Mouse (Mus musculus) kidney, embryonic 15.5 days (tissue): ENCODE data around the gene Ankrd11. TPM values are rescaled to one million over a fixed set of nuclear protein-coding genes. Genes with fewer than 3 reads are reported as not detected.
"Not testable (repeated sequence)": the region's sequence is repeated elsewhere in the genome, so short reads cannot be mapped to it uniquely, and the experiment has no call there.

Experiments
- ATAC-seq: fragments of 200-750 bp; cut with Nextera tagmentation; replicated peaks from 2 replicates; pipeline ENCODE4 v1.8.0; 2017; ENCODE audit warnings: moderate TSS enrichment; ENCODE audit not compliant: low FRiP score
- H3K27ac ChIP-seq: fragments of 300-500 bp; sonication (generic); 2 replicates; pipeline ENCODE4 v1.5.1; 2015; ENCODE audit warnings: mild to moderate bottlenecking, inconsistent platforms
- H3K27me3 ChIP-seq: fragments of 300-500 bp; sonication (generic); 2 replicates; pipeline ENCODE4 v1.6.1; 2015; ENCODE audit warnings: inconsistent platforms
- H3K36me3 ChIP-seq: fragments of 300-500 bp; sonication (generic); 2 replicates; pipeline ENCODE4 v1.6.1; 2015; ENCODE audit warnings: inconsistent platforms
- H3K4me1 ChIP-seq: fragments of 300-500 bp; sonication (generic); 2 replicates; pipeline ENCODE4 v1.6.1; 2015; ENCODE audit warnings: inconsistent platforms
- H3K4me2 ChIP-seq: fragments of 300-500 bp; sonication (generic); 2 replicates; pipeline ENCODE4 v1.6.1; 2015; ENCODE audit warnings: moderate library complexity, mild to moderate bottlenecking, inconsistent platforms
- H3K4me3 ChIP-seq: fragments of 300-500 bp; sonication (generic); replicated peaks from 2 replicates; pipeline ENCODE4 v1.5.1; 2015; ENCODE audit warnings: mild to moderate bottlenecking, inconsistent platforms
- H3K9ac ChIP-seq: fragments of 300-500 bp; sonication (generic); 2 replicates; pipeline ENCODE4 v1.6.1; 2015; ENCODE audit warnings: mild to moderate bottlenecking, inconsistent platforms
- H3K9me3 ChIP-seq: fragments of 300-500 bp; sonication (generic); replicated peaks from 2 replicates; pipeline ENCODE4 v1.6.1; 2016; ENCODE audit warnings: inconsistent platforms
- WGBS: fragments of 180-500 bp; shearing (Covaris S2); methylation state at CpG from one replicate; pipeline ENCODE4 v1.1.7; 2015; ENCODE audit warnings: mixed read lengths; 5-methylcytosine and 5-hydroxymethylcytosine counted together
- polyA plus RNA-seq: library from polyadenylated mRNA; unstranded; fragments of >200 nt; fragmentation: Nextera tagmentation; extraction: Ambion mirVana; gene quantifications from 2 replicates; pipeline ENCODE4 v1.2.1, GENCODE M21; 2015

Ankrd11 gene
- polyA plus RNA-seq, 1 experiment from 2014 or later: 33.5 TPM

DNA sequence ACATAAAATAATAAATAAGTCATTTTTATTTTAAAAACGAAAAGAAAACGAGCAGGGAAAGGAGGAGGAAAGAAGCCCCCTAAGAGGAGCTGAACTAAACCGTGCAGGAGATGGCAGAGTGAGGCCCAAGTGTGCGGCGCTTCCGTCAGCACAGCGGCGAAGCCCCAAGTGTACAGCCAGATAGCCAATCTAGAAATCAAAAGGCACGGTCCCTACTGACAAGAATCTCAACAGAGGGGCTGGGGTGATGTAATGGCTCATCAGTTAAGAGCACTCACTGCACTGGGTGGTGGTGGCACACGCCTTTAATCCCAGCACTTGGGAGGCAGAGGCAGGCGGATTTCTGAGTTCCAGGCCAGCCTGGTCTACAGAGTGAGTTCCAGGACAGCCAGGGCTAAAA is 4.6 kb downstream of the Ankrd11 start:
- H3K36me3 ChIP-seq: no peaks in the 10 kb centered on the region
- no peak overlapping the region for H3K4me3 ChIP-seq
- WGBS: 79% methylated on average over 11 of the region's 11 CpGs
- H3K27me3 ChIP-seq: no peaks in the 10 kb centered on the region
- H3K27ac ChIP-seq: no peak overlapping the region
- H3K4me1 ChIP-seq: peaks cover 57% of the 10 kb centered on the region
- H3K9ac ChIP-seq: no peak overlapping the region
- no peak for ATAC-seq
- no peaks in the 10 kb centered on the region for H3K9me3 ChIP-seq
- no peak overlapping the region for H3K4me2 ChIP-seq

DNA sequence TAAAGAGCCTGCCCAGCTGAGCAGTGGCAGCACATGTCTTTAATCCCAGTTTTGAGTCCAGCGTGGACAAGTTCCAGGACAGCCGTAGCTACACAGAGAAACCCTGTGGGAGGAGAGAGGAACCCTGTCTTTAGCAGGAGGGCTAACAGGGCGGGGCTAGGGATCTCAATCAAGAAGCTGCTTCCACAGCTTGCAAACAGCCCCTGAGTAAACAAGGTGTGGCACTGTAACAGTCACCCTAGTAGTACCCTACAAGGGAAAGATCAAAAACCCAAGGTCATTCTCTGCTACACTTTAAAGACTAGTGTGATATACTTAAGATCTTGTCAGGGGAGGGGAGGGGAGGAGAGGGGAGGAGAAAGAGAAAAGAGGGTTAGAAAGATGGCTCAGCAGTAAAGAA is 5.1 kb downstream of the Ankrd11 start:
- H3K4me1 ChIP-seq: peaks cover 57% of the 10 kb centered on the region
- no peaks in the 10 kb centered on the region for H3K9me3 ChIP-seq
- H3K9ac ChIP-seq: no peak overlapping the region
- 41% methylated on average over 3 of the region's 3 CpGs for WGBS
- H3K27me3 ChIP-seq: no peaks in the 10 kb centered on the region
- H3K36me3 ChIP-seq: no peaks in the 10 kb centered on the region
- no peak overlapping the region for H3K4me2 ChIP-seq
- no peak for ATAC-seq
- H3K4me3 ChIP-seq: no peak overlapping the region
- no peak overlapping the region for H3K27ac ChIP-seq

DNA sequence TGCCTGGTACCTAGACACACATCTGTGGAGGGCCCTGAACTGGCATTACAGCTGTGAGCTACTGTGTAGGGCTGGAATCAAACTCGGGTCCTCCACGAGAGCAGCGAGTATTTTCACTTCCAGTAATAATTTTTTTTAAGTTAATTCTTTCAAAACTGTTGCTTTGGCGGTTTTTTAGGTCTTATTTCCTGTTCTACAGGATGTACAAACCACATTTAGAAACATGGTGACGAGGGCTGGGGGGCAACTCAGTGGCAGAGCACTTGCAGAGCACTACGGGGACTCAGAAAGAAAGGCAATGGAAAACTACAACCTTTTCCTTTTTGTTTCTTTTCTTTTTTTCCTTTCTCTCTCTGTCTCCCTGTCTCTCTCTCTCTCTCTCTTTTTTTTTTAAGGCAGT is 7.9 kb downstream of the Ankrd11 start:
- H3K36me3 ChIP-seq: no peaks in the 10 kb centered on the region
- peaks cover 39% of the 10 kb centered on the region for H3K4me1 ChIP-seq
- 70% methylated on average over 6 of the region's 6 CpGs for WGBS
- H3K4me2 ChIP-seq: no peak overlapping the region
- no peak overlapping the region for H3K9ac ChIP-seq
- H3K27ac ChIP-seq: peak overlapping the region; percentile 9; the same call in 1 of the 2 replicates
- no peaks in the 10 kb centered on the region for H3K27me3 ChIP-seq
- ATAC-seq: no peak
- no peak overlapping the region for H3K4me3 ChIP-seq
- H3K9me3 ChIP-seq: no peaks in the 10 kb centered on the region

DNA sequence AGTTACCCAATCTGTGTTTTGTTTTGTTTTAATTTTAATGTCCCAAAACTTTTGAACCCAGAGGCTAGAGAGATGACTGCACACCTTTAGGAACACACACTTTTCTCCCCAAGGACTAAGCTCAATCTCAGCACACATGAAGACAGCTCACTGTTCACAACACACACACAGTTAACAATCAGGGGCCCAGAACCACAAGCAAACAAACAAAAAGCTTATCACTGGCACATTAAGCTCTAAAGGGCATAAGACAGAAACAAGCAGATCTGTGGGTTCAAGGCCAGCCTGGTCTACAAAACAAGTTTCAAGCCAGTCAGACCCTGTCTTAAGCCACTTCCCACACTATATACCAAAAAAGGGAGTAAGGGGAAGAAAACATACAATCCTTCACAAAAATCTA is 8.6 kb downstream of the Ankrd11 start:
- no peaks in the 10 kb centered on the region for H3K9me3 ChIP-seq
- H3K4me1 ChIP-seq: peaks cover 34% of the 10 kb centered on the region
- no peak for ATAC-seq
- no peak overlapping the region for H3K4me3 ChIP-seq
- no peaks in the 10 kb centered on the region for H3K36me3 ChIP-seq
- H3K4me2 ChIP-seq: no peak overlapping the region
- no peaks in the 10 kb centered on the region for H3K27me3 ChIP-seq
- no peak overlapping the region for H3K9ac ChIP-seq
- no peak overlapping the region for H3K27ac ChIP-seq

DNA sequence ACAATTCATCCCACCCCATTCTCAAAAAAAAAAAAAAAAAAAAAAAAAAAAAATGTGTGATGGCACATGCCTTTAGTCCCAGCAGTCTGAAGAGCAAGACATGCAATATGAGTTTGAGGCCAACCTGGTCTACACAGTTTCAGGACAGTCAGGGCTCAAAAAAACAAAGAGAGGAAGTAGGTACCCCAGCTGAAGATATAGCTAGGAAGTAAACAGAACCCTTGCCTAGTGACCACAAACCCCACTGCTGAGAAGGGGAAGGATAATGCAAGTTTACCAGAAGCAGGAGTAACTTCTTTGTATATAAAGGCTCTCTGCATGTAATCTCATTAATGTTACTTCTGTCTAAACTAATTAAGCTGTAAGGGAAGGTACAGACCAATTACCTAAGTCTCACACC is 9.3 kb downstream of the Ankrd11 start:
- ATAC-seq: no peak
- Histone ChIP-seq H3K9ac (no peak overlapping the region), H3K36me3 (no peaks in the 10 kb centered on the region), H3K27me3 (no peaks in the 10 kb centered on the region), H3K4me2 (no peak overlapping the region), H3K9me3 (no peaks in the 10 kb centered on the region), H3K4me3 (no peak overlapping the region), H3K27ac (no peak overlapping the region), H3K4me1 (peaks cover 31% of the 10 kb centered on the region)

DNA sequence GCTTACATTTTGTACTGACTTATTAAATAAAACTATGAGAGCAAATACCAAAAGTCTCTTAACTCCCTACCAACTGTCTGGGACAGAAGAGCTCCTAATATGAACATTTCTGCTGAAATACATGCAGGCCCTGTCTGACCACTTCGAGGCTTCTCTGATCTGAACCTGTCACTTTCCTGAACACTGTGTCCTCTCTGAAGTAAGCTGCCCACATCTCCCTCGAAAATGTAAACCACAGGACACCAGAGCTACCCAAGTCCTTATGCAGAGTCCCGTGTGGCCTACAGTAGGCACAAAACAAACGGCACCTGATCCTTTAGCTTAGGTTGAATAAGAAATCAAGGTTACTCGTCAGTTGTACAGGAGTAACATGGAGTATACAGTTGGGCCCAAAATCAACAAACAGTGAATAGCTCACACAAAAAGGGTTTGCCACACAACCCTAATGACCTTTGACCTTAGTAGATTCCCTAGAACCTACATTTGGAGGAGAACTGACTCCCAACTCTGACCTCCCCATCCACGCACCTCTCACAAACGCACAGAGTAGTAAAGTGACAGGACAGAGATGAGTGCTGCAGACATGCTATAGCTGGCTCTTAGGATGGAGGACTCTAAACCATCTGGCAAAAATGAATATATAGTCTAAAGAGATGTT is 10.6 kb downstream of the Ankrd11 start:
- Histone ChIP-seq H3K9me3 (no peaks in the 10 kb centered on the region), H3K4me2 (no peak overlapping the region), H3K27me3 (no peaks in the 10 kb centered on the region), H3K36me3 (no peaks in the 10 kb centered on the region), H3K4me3 (no peak overlapping the region), H3K9ac (no peak overlapping the region), H3K27ac (no peak overlapping the region), H3K4me1 (peaks cover 21% of the 10 kb centered on the region)
- 85% methylated on average over 7 of the region's 7 CpGs for whole genome bisulfite sequencing
- ATAC-seq: no peak

DNA sequence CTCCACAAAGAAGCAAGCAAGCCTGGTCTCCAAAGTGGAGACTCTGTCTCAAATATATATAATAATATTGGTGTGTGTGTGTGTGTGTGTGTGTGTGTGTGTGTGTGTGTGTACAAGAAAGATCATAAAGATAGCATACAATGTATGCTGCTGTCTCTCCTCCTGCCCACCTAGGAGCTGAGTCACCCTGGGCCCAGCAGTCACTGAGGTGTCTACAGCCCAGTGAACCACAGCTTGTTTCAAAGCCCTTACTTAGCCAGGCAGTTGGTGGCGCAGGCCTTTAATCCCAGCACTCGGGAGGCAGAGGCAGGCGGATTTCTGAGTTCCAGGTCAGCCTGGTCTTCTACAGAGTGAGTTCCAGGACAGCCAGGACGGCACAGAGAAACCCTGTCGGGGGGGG is 12.0 kb downstream of the Ankrd11 start:
- H3K27ac ChIP-seq, H3K4me3 ChIP-seq, H3K4me2 ChIP-seq, H3K9me3 ChIP-seq, ATAC-seq, H3K9ac ChIP-seq, H3K27me3 ChIP-seq, H3K36me3 ChIP-seq: not testable (repeated sequence)
- H3K4me1 ChIP-seq: peaks cover 18% of the 10 kb centered on the region
- 76% methylated on average over 4 of the region's 5 CpGs for WGBS

DNA sequence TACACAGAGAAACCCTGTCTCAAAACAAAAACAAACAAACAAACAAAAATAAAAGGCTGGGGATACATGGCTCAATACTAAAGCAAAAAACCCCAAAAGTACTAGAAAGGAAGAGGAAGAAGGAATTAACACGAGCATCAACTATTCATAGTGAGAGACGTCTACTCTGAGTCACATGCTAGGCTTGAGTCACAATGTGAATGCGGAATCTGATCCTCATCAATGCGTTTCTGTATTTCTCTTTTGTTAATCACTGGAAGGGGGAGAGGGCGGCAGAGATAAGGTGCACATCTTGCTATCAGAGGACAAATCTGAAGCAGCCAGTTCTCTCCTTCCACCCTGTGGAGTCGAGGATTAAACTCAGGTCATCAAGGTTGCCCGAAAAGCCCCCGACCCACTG is 14.3 kb downstream of the Ankrd11 start:
- no peak overlapping the region for H3K4me3 ChIP-seq
- WGBS: 91% methylated on average over 8 of the region's 8 CpGs
- H3K9me3 ChIP-seq: no peaks in the 10 kb centered on the region
- H3K9ac ChIP-seq: no peak overlapping the region
- no peak for ATAC-seq
- H3K36me3 ChIP-seq: no peaks in the 10 kb centered on the region
- no peak overlapping the region for H3K27ac ChIP-seq
- 0 out of 2 replicates have a peak, but pooled peaks cover 5% of the 10 kb centered on the region for H3K4me1 ChIP-seq
- H3K27me3 ChIP-seq: no peaks in the 10 kb centered on the region
- no peak overlapping the region for H3K4me2 ChIP-seq

DNA sequence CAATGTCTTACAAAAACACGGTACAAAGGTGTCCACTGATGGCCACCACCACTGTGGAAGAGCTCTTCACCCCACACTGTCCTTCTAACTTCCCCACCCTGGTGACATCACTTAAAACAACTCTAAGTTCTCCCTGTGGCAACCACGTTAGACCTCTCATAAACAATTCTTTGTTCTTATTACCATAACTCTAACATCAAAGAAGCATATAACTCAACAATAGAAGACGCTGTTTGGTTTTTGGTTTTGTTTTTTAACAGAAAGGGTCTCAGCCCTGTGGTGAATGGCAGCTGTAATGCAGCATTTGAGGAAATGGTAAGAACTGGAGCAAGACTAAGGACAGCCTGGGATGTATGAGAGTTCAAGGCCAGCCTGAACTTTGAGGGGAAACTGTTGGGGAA is 16.1 kb downstream of the Ankrd11 start:
- no peak overlapping the region for H3K27ac ChIP-seq
- H3K4me1 ChIP-seq: peaks cover 14% of the 10 kb centered on the region; the same call in 1 of the 2 replicates
- no peak for ATAC-seq
- 78% methylated on average over 3 of the region's 3 CpGs for WGBS
- H3K4me2 ChIP-seq: no peak overlapping the region
- no peaks in the 10 kb centered on the region for H3K9me3 ChIP-seq
- H3K4me3 ChIP-seq: no peak overlapping the region
- no peak overlapping the region for H3K9ac ChIP-seq
- H3K36me3 ChIP-seq: no peaks in the 10 kb centered on the region
- no peaks in the 10 kb centered on the region for H3K27me3 ChIP-seq

DNA sequence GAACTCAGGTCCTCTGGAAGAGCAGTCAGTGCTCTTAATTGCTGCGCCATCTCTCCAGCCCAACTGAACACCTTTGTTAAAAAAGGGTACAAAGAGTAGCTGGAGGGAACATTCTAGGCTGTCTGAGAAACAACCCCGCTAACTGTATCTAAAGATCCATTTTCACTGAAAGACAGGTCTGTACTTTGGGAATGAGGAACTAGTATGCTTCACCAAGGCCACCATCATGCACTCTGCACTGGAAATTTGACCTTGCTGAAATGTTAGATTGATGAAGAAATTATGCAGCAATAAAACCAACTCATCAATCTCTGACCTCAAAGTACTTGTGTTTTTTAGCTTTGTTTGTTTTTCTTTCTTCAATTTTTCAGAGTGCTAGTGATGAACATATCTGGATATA is 17.9 kb downstream of the Ankrd11 start:
- Histone ChIP-seq H3K9ac (no peak overlapping the region), H3K4me3 (no peak overlapping the region), H3K27me3 (no peaks in the 10 kb centered on the region), H3K9me3 (no peaks in the 10 kb centered on the region), H3K4me2 (no peak overlapping the region), H3K4me1 (peaks cover 27% of the 10 kb centered on the region), H3K36me3 (no peaks in the 10 kb centered on the region), H3K27ac (no peak overlapping the region)
- no peak for ATAC-seq
- WGBS: 93% methylated on average over 2 of the region's 2 CpGs

DNA sequence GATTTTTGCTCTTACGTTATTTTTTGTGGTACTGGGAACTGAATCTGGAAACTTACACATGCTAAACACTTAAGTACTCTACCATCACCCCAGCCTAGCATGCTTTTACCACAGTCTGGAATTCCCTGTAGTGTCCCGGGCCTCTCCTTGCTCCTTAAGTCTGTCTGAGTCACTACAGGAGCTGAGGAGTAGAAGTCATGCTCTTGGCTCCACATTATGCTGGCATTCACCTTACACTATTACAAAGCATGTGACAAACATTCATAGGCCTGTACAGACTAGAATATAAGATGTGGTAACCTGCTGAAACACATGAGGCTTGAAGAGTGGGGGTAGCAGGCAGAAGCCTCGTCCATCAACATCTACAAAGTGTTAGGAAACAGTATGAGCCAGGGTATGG is 19.4 kb downstream of the Ankrd11 start:
- H3K27ac ChIP-seq: no peak overlapping the region
- H3K9me3 ChIP-seq: no peaks in the 10 kb centered on the region
- no peak overlapping the region for H3K4me3 ChIP-seq
- no peaks in the 10 kb centered on the region for H3K27me3 ChIP-seq
- WGBS: 75% methylated on average over 3 of the region's 3 CpGs
- ATAC-seq: no peak
- H3K4me2 ChIP-seq: no peak overlapping the region
- peaks cover 41% of the 10 kb centered on the region for H3K4me1 ChIP-seq
- no peaks in the 10 kb centered on the region for H3K36me3 ChIP-seq
- H3K9ac ChIP-seq: no peak overlapping the region

DNA sequence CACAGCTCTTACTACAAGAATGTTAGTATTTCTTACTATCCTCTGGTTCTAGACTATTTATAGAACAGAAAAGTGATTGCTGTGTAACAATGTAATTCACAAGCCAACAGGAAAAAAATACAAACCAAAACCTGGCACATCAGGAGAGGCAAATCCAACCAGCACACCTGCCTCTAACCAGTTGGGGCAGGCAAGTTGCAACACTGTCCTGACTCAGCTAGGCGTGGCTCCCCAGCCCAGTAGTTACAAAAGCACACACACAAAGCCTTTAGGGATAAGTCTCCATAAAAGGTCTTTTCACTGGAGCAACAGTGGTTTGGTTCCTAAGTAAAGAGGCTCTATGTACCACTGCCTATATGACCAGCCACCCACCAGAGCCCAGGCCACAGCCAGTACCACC is 20.8 kb downstream of the Ankrd11 start:
- Histone ChIP-seq H3K9ac (no peak overlapping the region), H3K27me3 (no peaks in the 10 kb centered on the region), H3K9me3 (no peaks in the 10 kb centered on the region), H3K27ac (0 out of 2 replicates have a peak overlapping the region, but pooled peaks have one; percentile 45), H3K4me2 (no peak overlapping the region), H3K4me3 (no peak overlapping the region), H3K36me3 (peaks cover 6% of the 10 kb centered on the region; the same call in 1 of the 2 replicates), H3K4me1 (peaks cover 40% of the 10 kb centered on the region)
- ATAC-seq: no peak
- 84% methylated on average over 1 of the region's 1 CpGs for WGBS

DNA sequence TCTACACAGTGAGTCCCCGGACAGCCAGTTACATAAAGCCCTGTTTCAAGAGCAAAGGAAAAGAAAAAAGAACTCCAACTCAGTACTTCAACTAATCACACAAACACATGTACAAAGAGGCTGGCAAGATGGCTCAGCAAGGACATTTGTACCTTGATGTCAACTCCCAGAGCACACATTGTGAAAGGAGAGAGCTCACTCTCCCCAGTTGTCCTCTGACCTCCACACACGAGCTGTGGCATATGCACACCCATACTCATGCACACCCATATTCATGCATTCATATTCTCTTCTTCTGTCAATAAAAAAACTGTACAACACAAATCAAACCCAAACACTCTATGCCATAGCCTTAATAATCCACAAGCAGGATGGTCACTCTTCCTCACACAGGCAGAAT is 21.2 kb downstream of the Ankrd11 start:
- H3K4me2 ChIP-seq: no peak overlapping the region
- H3K4me3 ChIP-seq: no peak overlapping the region
- peaks cover 38% of the 10 kb centered on the region for H3K4me1 ChIP-seq
- no peak for ATAC-seq
- H3K9me3 ChIP-seq: no peaks in the 10 kb centered on the region
- H3K27me3 ChIP-seq: no peaks in the 10 kb centered on the region
- 67% methylated on average over 2 of the region's 2 CpGs for WGBS
- H3K27ac ChIP-seq: 0 out of 2 replicates have a peak overlapping the region, but pooled peaks have one; percentile 45
- peaks cover 6% of the 10 kb centered on the region; the same call in 1 of the 2 replicates for H3K36me3 ChIP-seq
- H3K9ac ChIP-seq: no peak overlapping the region
